Mouse (Mus musculus) kidney, postnatal 0 days (tissue): ENCODE results near the gene Cluh. TPM values are rescaled to one million over a fixed set of nuclear protein-coding genes. Genes with fewer than 3 reads are reported as not detected.

ENCODE experiments used
- ATAC-seq: fragments of 200-750 bp; cut with Nextera tagmentation; replicated peaks from 2 replicates; pipeline ENCODE4 v1.8.0; 2017; ENCODE audit warnings: low read depth, moderate number of reproducible peaks, moderate TSS enrichment, moderate library complexity; ENCODE audit not compliant: low FRiP score
- DNase-seq: peaks from one replicate; pipeline ENCODE4 v3.0.0-alpha.2; 2016; ENCODE audit warnings: low spot score
- H3K27ac ChIP-seq: fragments of 300-500 bp; sonication (generic); 2 replicates; pipeline ENCODE4 v1.5.1; 2014; ENCODE audit warnings: mild to moderate bottlenecking
- H3K27me3 ChIP-seq: fragments of 300-500 bp; sonication (generic); 2 replicates; pipeline ENCODE4 v1.6.1; 2014; ENCODE audit warnings: low read length, mixed read lengths; ENCODE audit not compliant: insufficient read depth
- H3K36me3 ChIP-seq: fragments of 300-500 bp; sonication (generic); 2 replicates; pipeline ENCODE4 v1.6.1; 2014; ENCODE audit warnings: low read length, mixed read lengths; ENCODE audit not compliant: insufficient read depth
- H3K4me1 ChIP-seq: fragments of 300-500 bp; sonication (generic); replicated peaks from 2 replicates; pipeline ENCODE4 v1.6.1; 2014; ENCODE audit warnings: antibody characterized with exemption, low read length, mixed read lengths; ENCODE audit not compliant: insufficient read depth
- H3K4me2 ChIP-seq: fragments of 300-500 bp; sonication (generic); 2 replicates; pipeline ENCODE4 v1.6.1; 2014; ENCODE audit warnings: mild to moderate bottlenecking, low read length, moderate library complexity, mixed read lengths
- H3K4me3 ChIP-seq: fragments of 300-500 bp; sonication (generic); replicated peaks from 2 replicates; pipeline ENCODE4 v1.5.1; 2014; ENCODE audit warnings: low read depth, low read length
- H3K9ac ChIP-seq: fragments of 300-500 bp; sonication (generic); 2 replicates; pipeline ENCODE4 v1.6.1; 2014; ENCODE audit warnings: low read depth, low read length
- H3K9me3 ChIP-seq: fragments of 300-500 bp; sonication (generic); replicated peaks from 2 replicates; pipeline ENCODE4 v1.6.1; 2016; ENCODE audit warnings: low read length, inconsistent platforms, mixed read lengths
- CTCF ChIP-seq: IDR thresholded peaks from 2 replicates; pipeline ENCODE4 v1.5.1; 2016; ENCODE audit warnings: antibody characterized with exemption, low read depth, mild to moderate bottlenecking, moderate library complexity
- WGBS: fragments of 180-500 bp; shearing (Covaris S2); extraction: QIAGEN DNeasy Blood & Tissue Kit; methylation state at CpG from one replicate; pipeline ENCODE4 v1.1.7; 2014; 5-methylcytosine and 5-hydroxymethylcytosine counted together
- polyA plus RNA-seq: library from polyadenylated mRNA; unstranded; fragments of >200 nt; fragmentation: Nextera tagmentation; extraction: Ambion mirVana; gene quantifications from 2 replicates; pipeline ENCODE4 v1.2.1, GENCODE M21; 2015

Cluh gene
- polyA plus RNA-seq, 1 experiment from 2014 or later, result 32.6 TPM

DNA sequence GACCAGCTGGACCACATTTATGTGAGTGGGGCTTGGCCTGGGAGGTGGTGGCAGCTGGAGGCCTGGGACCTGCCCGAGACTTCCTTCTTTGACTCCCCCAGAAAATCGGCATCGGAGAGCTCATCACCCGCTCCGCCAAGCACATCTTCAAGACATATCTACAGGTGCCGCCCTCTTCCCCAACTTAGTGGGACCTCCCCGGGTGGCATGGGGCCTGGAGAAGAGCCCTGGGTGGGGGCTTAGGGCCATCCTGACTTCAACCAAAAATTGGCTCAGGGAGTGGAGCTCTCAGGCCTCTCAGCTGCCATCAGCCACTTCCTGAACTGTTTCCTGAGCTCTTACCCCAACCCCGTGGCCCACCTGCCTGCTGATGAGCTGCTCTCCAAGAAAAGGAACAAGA lies 15.6 kb downstream of the Cluh start:
- Histone ChIP-seq H3K4me3 (no peak overlapping the region), H3K27ac (no peak overlapping the region), H3K27me3 (no peaks in the 10 kb centered on the region), H3K9ac (no peak overlapping the region), H3K36me3 (peaks cover 83% of the 10 kb centered on the region), H3K4me1 (no peaks in the 10 kb centered on the region), H3K9me3 (no peaks in the 10 kb centered on the region), H3K4me2 (no peak overlapping the region)
- no peak for DNase-seq
- no peak for ATAC-seq
- TF ChIP-seq CTCF, result no peak
- WGBS, result 88% methylated on average over 8 of the region's 8 CpGs

GRCm38 (mm10) chr11:74665631-74666283 lies 16.5 kb downstream of the Cluh start:
- H3K36me3 ChIP-seq, result peaks cover 77% of the 10 kb centered on the region
- no peak overlapping the region for H3K9ac ChIP-seq
- H3K4me3 ChIP-seq, result no peak overlapping the region
- no peak for TF ChIP-seq CTCF
- no peak overlapping the region for H3K27ac ChIP-seq
- ATAC-seq, result no peak
- H3K9me3 ChIP-seq, result no peaks in the 10 kb centered on the region
- H3K4me1 ChIP-seq, result no peaks in the 10 kb centered on the region
- WGBS, result 94% methylated on average over 17 of the region's 17 CpGs
- H3K4me2 ChIP-seq, result no peak overlapping the region
- no peak for DNase-seq
- H3K27me3 ChIP-seq, result no peaks in the 10 kb centered on the region

- Histone ChIP-seq H3K4me2 (no peak overlapping the region), H3K4me1 (no peaks in the 10 kb centered on the region), H3K36me3 (peaks cover 73% of the 10 kb centered on the region), H3K4me3 (no peak overlapping the region), H3K9me3 (no peaks in the 10 kb centered on the region), H3K9ac (no peak overlapping the region), H3K27ac (no peak overlapping the region), H3K27me3 (no peaks in the 10 kb centered on the region)
- WGBS, result 87% methylated on average over 5 of the region's 5 CpGs
- no peak for DNase-seq
- no peak for ATAC-seq
- no peak for TF ChIP-seq CTCF
Observed at GRCm38 (mm10) chr11:74666284-74666652, 17.0 kb downstream of the Cluh start.

DNA sequence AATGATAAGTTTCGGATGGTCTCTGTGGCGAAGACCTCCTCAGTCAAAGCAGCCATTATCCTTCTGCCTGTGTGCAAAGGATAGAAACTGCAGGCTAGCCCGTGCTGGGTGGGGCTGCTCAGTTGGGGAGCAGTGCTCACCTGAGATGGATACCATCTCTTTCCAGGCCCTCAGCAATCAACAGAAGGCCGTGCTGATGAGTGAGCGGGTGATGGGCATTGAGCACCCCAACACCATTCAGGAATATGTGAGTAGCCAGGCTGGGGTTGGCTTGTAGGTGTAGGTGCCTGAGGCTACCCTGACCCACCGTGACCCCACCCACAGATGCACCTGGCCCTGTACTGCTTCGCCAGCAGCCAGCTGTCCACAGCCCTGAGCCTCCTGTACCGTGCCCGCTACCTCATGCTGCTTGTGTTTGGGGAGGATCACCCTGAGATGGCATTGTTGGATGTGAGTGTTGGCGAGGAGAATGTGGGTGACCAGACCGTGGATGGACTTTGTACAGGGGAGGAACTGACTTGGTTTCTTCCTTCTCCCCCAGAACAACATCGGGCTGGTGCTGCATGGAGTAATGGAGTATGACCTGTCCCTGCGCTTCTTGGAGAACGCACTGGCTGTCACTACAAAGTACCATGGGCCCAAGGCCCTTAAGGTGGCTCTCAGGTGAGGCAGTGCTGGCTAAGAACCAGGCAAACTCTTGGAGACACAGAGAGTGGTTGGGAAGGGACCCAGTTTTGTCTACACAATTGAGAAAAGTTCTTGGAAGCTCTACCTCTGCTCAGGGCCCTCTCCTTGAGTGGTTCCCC lies 17.7 kb downstream of the Cluh start:
- H3K4me1 ChIP-seq, result no peaks in the 10 kb centered on the region
- no peaks in the 10 kb centered on the region for H3K27me3 ChIP-seq
- H3K9me3 ChIP-seq, result no peaks in the 10 kb centered on the region
- no peak for TF ChIP-seq CTCF
- 94% methylated on average over 14 of the region's 14 CpGs for WGBS
- peaks cover 67% of the 10 kb centered on the region for H3K36me3 ChIP-seq
- H3K4me2 ChIP-seq, result no peak overlapping the region
- no peak overlapping the region for H3K4me3 ChIP-seq
- no peak for DNase-seq
- no peak overlapping the region for H3K9ac ChIP-seq
- no peak for ATAC-seq
- H3K27ac ChIP-seq, result no peak overlapping the region

DNA sequence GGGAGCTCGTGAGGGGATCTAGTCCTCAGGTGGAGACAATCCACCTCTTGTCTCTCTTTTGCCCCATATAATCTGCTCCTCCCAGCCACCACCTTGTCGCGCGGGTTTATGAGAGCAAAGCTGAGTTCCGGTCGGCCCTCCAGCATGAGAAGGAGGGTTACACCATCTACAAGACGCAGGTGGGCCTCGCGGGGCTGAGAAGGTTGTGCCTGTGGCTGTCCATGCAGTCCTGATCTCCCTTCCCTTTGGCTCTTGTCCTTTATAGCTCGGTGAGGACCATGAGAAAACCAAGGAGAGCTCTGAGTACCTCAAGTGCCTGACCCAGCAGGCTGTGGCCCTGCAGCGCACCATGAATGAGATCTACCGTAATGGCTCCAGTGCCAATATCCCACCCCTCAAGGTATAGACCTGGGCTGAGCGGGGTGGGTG lies 18.3 kb downstream of the Cluh start:
- Histone ChIP-seq H3K4me1 (no peaks in the 10 kb centered on the region), H3K4me2 (no peak overlapping the region), H3K4me3 (no peak overlapping the region), H3K36me3 (peaks cover 62% of the 10 kb centered on the region), H3K27ac (no peak overlapping the region), H3K9ac (no peak overlapping the region), H3K9me3 (no peaks in the 10 kb centered on the region), H3K27me3 (no peaks in the 10 kb centered on the region)
- TF ChIP-seq CTCF, result no peak
- DNase-seq (no peak), ATAC-seq (no peak)
- WGBS, result 96% methylated on average over 13 of the region's 13 CpGs

GRCm38 (mm10) chr11:74668466-74668865 lies 19.2 kb downstream of the Cluh start:
- Histone ChIP-seq H3K36me3 (peaks cover 55% of the 10 kb centered on the region), H3K27ac (no peak overlapping the region), H3K4me3 (no peak overlapping the region), H3K9ac (no peak overlapping the region), H3K4me2 (no peak overlapping the region), H3K9me3 (no peaks in the 10 kb centered on the region), H3K27me3 (no peaks in the 10 kb centered on the region), H3K4me1 (no peaks in the 10 kb centered on the region)
- DNase-seq (no peak), ATAC-seq (no peak)
- 86% methylated on average over 5 of the region's 5 CpGs for WGBS
- no peak for TF ChIP-seq CTCF
